Mouse (Mus musculus) bone marrow, adult 2 months (tissue): ENCODE data around the gene Gm13889. TPM values are rescaled to one million over a fixed set of nuclear protein-coding genes. Genes with fewer than 3 reads are reported as not detected.

Source experiments
- H3K27ac ChIP-seq: fragments of 200-500 bp; 2 replicates; pipeline ENCODE4 v1.5.1; 2012; ENCODE audit warnings: low read depth, mild to moderate bottlenecking, control low read depth, inconsistent platforms, low read length; ENCODE audit not compliant: control insufficient read depth, poor library complexity, insufficient read depth
- H3K4me1 ChIP-seq: fragments of 200-500 bp; 2 replicates; pipeline ENCODE4 v1.6.1; 2011; ENCODE audit warnings: low read length; ENCODE audit not compliant: control insufficient read depth, insufficient read depth
- H3K4me3 ChIP-seq: fragments of 200-500 bp; replicated peaks from 2 replicates; pipeline ENCODE3; 2011; ENCODE audit warnings: mild to moderate bottlenecking, low read depth, low read length, control low read depth; ENCODE audit not compliant: control insufficient read depth
- CTCF ChIP-seq: fragments of 200-500 bp; IDR thresholded peaks from 2 replicates; pipeline ENCODE4 v1.5.1; 2011; ENCODE audit warnings: low read length, control low read depth; ENCODE audit not compliant: control insufficient read depth, insufficient read depth
- POLR2A ChIP-seq: fragments of 200-500 bp; IDR thresholded peaks from 2 replicates; pipeline ENCODE4 v1.6.1; 2011; ENCODE audit warnings: low read depth, mild to moderate bottlenecking, control low read depth, low read length, borderline replicate concordance; ENCODE audit not compliant: control insufficient read depth
- WGBS: fragments of 180-500 bp; shearing (Covaris S2); methylation state at CpG from one replicate; pipeline ENCODE4 v1.1.7; 2018; 5-methylcytosine and 5-hydroxymethylcytosine counted together
- polyA plus RNA-seq: library from polyadenylated mRNA; stranded (reverse); fragments of >200 nt; gene quantifications from 2 replicates; pipeline ENCODE4 v1.2.4, GENCODE M21; 2011; ENCODE audit warnings: low replicate concordance; ENCODE audit not compliant: missing spikeins, insufficient read depth, insufficient read length

The Gm13889 gene
- polyA plus RNA-seq: 1.6 TPM in 1 of 2 replicates, not detected in the other

DNA sequence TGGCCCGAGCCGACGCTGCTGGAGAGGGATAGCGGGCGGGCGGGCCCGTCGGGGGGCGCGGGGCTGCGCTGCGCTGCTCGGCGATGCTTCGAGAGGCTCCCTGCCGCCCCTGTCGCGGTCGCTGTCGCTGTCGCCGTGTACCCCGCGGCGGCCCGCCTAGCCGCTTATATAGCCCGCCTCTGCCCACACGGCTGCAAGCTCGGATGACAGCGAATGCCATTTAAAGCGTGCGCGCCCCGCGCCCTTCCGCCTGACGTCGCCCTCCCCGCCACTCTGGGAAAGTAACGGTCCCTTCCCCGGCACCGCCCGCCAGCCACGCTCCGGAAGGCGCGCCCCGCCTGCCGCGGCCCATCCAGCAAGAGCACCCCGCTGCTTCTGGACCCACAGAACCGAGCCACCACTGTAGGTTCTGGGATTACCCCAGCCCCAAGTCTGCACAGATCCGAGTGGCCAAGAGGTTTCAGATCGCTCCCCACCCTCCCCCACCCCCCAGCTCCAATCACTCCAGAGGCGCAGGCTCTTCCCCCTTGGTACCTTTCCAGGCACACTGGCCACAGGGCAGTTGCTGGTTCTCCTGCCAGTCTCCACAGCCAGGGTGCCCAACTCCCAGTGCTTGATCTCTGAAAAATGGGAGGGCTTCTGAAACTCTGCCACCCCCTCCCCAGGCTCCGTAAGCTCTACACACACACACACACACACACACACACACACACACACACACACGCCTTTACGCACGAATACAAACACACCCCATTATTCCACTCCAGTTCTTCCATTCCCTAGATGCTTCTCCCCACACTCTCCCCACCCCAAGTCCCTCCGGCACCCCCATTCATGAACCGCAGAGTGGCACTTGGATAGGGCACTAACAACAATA, at the start of gene Gm13889:
Gene Gm13889, minus strand, starts transcription at position 294 of the 877 bp plus-strand sequence.
- no peak for TF ChIP-seq CTCF
- TF ChIP-seq POLR2A: no peak
- no peak within 1 kb of the TSS for H3K4me3 ChIP-seq
- WGBS: 9% methylated on average over 56 of the region's 62 CpGs

DNA sequence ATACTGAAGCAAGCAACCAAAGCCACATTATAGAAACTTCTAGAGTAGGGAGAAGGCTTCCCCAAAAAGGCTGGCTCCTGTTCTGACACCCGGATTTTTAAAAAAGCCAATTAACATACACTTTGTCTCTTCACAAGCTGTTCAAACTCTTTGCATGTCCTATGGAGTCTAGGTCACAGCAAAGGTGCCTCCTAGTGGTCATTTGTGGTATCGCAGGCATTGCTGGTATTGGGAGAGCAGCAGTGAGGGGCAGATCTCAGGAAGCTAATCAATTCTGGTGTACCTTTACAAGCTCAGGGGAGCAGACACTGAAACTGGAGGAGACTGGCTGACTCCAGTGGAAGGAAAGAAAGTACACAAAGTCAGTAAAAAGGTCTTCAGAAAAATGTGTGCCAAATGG, 45.3 kb upstream of the Gm13889 start:
- H3K4me3 ChIP-seq: no peak overlapping the region
- no peak overlapping the region for H3K27ac ChIP-seq
- 5% methylated on average over 2 of the region's 2 CpGs for WGBS

More for the DNA sequence above, at the start of gene Gm13889:
- Histone ChIP-seq H3K4me1 (no peaks in the 10 kb centered on the region), H3K27ac (no peak within 1 kb of the TSS)

DNA sequence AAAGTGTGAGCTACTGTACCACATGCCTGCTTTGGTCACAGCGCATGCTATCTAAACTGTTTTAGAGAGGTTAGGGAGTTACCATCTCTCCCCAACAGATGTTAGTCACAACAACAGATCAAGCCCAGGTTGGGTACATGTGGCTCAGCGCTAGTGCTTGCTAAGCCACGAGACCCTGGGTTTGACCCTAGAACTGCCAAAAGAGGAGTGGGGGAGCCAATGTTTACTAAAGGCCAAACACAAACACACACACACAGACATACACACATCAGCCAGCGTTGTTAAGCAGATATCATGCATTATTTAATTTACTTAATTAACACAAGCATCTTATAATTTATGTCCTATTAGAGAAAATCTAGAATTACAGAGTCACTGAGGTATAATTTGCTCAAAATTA, 44.9 kb upstream of the Gm13889 start:
- WGBS: 84% methylated on average over 4 of the region's 4 CpGs

More for the DNA sequence above, 45.3 kb upstream of the Gm13889 start:
- TF ChIP-seq POLR2A: no peak
- peak; percentile 74 for TF ChIP-seq CTCF
- no peaks in the 10 kb centered on the region for H3K4me1 ChIP-seq

DNA sequence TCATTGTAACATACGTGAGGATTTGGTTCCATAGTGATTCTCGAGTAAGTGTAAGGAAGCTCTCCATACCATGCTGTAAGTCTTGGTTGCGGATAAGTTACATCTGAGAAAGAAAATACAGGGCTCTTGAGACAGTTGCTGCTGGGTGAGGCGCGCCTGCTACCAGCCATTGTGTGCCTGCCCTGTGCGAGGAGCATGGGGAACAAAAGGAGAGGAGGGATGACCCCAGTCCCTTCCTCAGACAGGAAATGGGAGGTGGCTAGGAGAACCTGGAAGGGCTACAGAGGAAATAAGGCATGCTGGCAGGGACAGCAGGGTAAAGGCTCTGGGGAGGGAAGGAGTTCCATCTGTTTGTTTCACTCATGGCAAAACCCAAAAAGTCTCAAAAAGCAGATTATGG, 44.4 kb upstream of the Gm13889 start:
- TF ChIP-seq POLR2A (no peak), CTCF (no peak)
- WGBS: 89% methylated on average over 6 of the region's 6 CpGs
- H3K4me3 ChIP-seq: no peak overlapping the region
- no peaks in the 10 kb centered on the region for H3K4me1 ChIP-seq
- no peak overlapping the region for H3K27ac ChIP-seq

More for the DNA sequence above, 44.9 kb upstream of the Gm13889 start:
- Histone ChIP-seq H3K4me3 (no peak overlapping the region), H3K27ac (no peak overlapping the region), H3K4me1 (no peaks in the 10 kb centered on the region)
- TF ChIP-seq CTCF (no peak), POLR2A (no peak)

DNA sequence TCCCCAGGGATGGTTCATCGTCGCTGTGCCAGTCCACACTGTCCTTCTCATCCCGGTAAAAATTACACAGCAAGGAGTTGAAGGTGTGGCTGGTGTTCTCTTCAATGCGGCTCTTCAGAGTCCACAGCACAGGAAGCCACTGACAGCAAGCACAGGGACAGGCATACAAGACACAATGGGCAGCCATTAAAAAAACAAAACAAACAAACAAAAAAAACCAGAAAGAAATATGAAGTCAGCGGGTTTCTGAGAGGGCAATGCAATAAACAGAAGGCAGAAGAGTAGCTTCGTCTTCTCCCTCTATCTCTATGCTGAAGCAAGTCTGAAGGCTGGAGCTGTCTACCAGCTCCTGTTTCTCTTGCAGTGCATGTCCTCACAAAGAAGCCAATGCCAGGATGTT, 39.3 kb upstream of the Gm13889 start, which contains the start of gene Gm27027:
Gene Gm27027, minus strand, starts transcription at position 101 of the 400 bp plus-strand sequence.
- H3K4me1 ChIP-seq: no peaks in the 10 kb centered on the region
- 87% methylated on average over 6 of the region's 6 CpGs for WGBS
- TF ChIP-seq CTCF: no peak
- no peak within 1 kb of the TSS for H3K27ac ChIP-seq
- H3K4me3 ChIP-seq: no peak within 1 kb of the TSS

DNA sequence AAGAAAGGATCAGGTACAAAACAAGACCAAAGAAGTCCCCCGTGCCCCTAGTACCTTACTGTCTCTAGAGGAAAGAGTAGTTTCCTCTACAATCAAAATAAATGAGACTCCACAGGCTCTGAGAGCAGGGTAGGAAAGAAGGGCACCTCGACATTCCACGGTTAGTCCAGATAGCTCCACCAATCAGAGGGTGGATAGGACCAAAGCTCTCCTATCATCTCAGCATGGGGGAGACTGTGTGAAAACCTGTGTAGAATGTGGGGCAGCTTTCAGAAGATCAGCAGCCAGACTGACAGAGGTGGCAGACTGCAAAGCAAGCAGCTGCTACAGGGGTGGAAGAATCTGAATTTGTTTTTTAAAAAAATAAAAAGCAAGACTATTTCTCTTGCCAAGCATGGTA, 35.8 kb upstream of the Gm13889 start:
- Histone ChIP-seq H3K4me1 (no peaks in the 10 kb centered on the region), H3K4me3 (no peak overlapping the region), H3K27ac (no peak overlapping the region)
- 78% methylated on average over 3 of the region's 3 CpGs for WGBS
- TF ChIP-seq CTCF (no peak), POLR2A (no peak)

DNA sequence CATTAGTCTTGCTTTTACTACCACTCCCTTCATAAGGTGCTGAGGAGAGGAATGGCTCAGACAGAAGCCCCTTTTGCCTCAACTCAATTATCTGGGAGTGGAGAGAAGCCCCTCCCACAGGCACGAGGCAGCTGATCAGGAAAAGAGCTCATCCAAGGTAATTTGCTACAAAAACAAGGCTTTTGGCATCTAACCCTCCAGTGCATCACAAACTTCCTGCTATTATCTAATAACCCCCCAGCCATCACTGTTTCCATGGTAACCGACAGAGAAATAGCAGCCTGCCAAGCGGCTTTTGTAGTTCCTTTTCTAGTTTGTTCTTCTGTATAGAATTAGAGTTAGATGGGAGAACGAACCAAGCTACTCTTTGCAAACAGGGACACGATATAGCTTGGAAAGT, 35.3 kb upstream of the Gm13889 start:
- Histone ChIP-seq H3K4me3 (no peak overlapping the region), H3K27ac (no peak overlapping the region), H3K4me1 (no peaks in the 10 kb centered on the region)
- TF ChIP-seq POLR2A: no peak
- TF ChIP-seq CTCF: no peak
- WGBS: 72% methylated on average over 5 of the region's 5 CpGs

DNA sequence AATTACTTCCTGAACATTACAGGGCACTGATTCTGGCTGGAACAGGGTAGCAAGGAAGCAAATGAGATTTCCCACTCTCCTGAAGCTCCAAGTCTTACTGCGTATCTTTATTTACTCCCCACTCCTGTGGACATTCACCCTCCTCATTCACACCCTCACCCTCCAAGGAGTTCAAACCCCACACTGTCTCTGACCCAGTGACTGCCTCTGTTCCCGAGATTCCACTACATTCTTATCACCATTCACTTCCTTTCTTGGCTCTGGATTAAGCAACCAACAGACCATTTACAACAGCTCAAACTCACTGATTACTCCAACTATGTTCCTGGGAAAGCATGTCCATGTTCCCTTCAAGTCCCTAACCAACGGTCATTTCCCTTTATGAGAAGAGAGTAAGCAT, 34.3 kb upstream of the Gm13889 start:
- no peak overlapping the region for H3K27ac ChIP-seq
- no peaks in the 10 kb centered on the region for H3K4me1 ChIP-seq
- TF ChIP-seq POLR2A (no peak), CTCF (no peak)
- no peak overlapping the region for H3K4me3 ChIP-seq
- WGBS: 78% methylated on average over 3 of the region's 3 CpGs
